Mouse (Mus musculus) thymus, adult 2 months (tissue): Measurements from ENCODE around the gene Zbtb20. TPM values are rescaled to one million over a fixed set of nuclear protein-coding genes. Genes with fewer than 3 reads are reported as not detected.

Experiments used
- DNase-seq: peaks from one replicate; pipeline ENCODE4 v3.0.0; 2021
- H3K27ac ChIP-seq: fragments of 200-500 bp; 2 replicates; pipeline ENCODE4 v1.5.1; 2012; ENCODE audit warnings: low read length, control low read depth; ENCODE audit not compliant: control insufficient read depth, insufficient read depth
- H3K27me3 ChIP-seq: fragments of 200-500 bp; 2 replicates; pipeline ENCODE4 v1.6.1; 2012; ENCODE audit warnings: mild to moderate bottlenecking, low read length, moderate library complexity, mixed read lengths; ENCODE audit not compliant: control insufficient read depth, insufficient read depth
- H3K36me3 ChIP-seq: fragments of 200-500 bp; 2 replicates; pipeline ENCODE4 v1.6.1; 2012; ENCODE audit warnings: mild to moderate bottlenecking, low read length, moderate library complexity; ENCODE audit not compliant: control insufficient read depth, insufficient read depth
- H3K4me1 ChIP-seq: fragments of 200-500 bp; replicated peaks from 2 replicates; pipeline ENCODE4 v1.6.1; 2012; ENCODE audit warnings: low read length; ENCODE audit not compliant: control insufficient read depth, insufficient read depth
- H3K4me3 ChIP-seq: fragments of 200-500 bp; 2 replicates; pipeline ENCODE4 v1.5.1; 2012; ENCODE audit warnings: mild to moderate bottlenecking, low read length, control low read depth, moderate library complexity; ENCODE audit not compliant: control insufficient read depth, insufficient read depth
- CTCF ChIP-seq: fragments of 200-500 bp; IDR thresholded peaks from 2 replicates; pipeline ENCODE4 v1.5.1; 2012; ENCODE audit warnings: mild to moderate bottlenecking, control low read depth, low read length, moderate library complexity, borderline replicate concordance; ENCODE audit not compliant: control insufficient read depth, poor library complexity, insufficient read depth; ENCODE audit errors: extremely low read depth
- POLR2A ChIP-seq: fragments of 200-500 bp; IDR thresholded peaks from 2 replicates; pipeline ENCODE4 v1.6.1; 2012; ENCODE audit warnings: mild to moderate bottlenecking, low read length, control low read depth, moderate library complexity; ENCODE audit not compliant: control insufficient read depth, poor library complexity, insufficient read depth; ENCODE audit errors: extremely low read depth
- WGBS: fragments of 180-500 bp; shearing (Covaris S2); methylation state at CpG from one replicate; pipeline ENCODE4 v1.1.7; 2018; 5-methylcytosine and 5-hydroxymethylcytosine counted together
- polyA plus RNA-seq: library from polyadenylated mRNA; depleted of rRNA; stranded (reverse); fragments of >200 nt; gene quantifications from 2 replicates; pipeline ENCODE4 v1.2.3, GENCODE M21; 2012

Zbtb20 gene
- polyA plus RNA-seq, 1 experiment = 19.1 TPM

DNA sequence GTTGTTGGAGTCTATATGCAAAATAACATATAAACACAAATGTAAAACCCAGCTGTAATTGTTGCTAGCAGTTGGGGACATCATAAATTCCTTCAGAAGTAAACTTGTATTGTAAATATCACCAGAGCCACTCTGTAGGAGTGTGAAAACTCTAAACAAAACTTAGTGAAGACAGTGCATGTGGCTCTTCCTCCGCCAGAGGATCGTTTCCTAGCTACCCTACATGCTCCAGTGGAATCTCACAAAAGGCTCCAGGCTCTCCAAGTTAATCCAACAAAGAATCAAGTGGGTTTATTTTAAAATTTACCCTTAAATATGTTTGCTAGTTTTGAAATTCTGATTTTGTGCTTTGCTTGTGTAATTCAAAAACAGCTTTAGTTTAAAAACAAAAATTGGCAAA lies 296.5 kb downstream of the Zbtb20 start:
- H3K4me1 ChIP-seq = no peaks in the 10 kb centered on the region
- H3K36me3 ChIP-seq = no peaks in the 10 kb centered on the region
- DNase-seq = no peak
- TF ChIP-seq POLR2A (no peak), CTCF (no peak)
- H3K4me3 ChIP-seq = no peak overlapping the region
- WGBS = 94% methylated on average over 2 of the region's 2 CpGs
- no peak overlapping the region for H3K27ac ChIP-seq
- H3K27me3 ChIP-seq = no peaks in the 10 kb centered on the region

DNA sequence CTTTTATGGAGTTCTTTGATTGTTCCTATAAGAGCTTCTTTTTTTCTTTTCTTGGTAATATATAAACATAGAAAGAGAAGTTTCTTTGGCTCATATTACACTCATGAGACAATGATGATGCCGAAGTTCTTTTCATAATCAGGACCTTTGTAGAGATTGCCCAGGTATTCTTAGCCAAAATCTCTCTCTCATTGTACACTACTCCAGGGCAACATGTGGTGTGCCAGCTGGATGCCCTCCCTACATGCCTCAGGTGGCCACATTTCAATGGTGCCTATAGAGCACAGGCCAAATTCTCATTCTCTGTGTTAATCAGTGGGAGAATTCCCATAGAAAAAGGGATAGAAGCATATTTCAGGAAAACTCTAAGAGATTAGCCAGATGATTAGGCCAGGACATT lies 297.2 kb downstream of the Zbtb20 start:
- 100% methylated on average over 1 of the region's 1 CpGs for WGBS
- Histone ChIP-seq H3K27ac (no peak overlapping the region), H3K27me3 (no peaks in the 10 kb centered on the region), H3K4me1 (no peaks in the 10 kb centered on the region), H3K36me3 (no peaks in the 10 kb centered on the region), H3K4me3 (no peak overlapping the region)
- no peak for TF ChIP-seq CTCF
- no peak for TF ChIP-seq POLR2A
- no peak for DNase-seq

DNA sequence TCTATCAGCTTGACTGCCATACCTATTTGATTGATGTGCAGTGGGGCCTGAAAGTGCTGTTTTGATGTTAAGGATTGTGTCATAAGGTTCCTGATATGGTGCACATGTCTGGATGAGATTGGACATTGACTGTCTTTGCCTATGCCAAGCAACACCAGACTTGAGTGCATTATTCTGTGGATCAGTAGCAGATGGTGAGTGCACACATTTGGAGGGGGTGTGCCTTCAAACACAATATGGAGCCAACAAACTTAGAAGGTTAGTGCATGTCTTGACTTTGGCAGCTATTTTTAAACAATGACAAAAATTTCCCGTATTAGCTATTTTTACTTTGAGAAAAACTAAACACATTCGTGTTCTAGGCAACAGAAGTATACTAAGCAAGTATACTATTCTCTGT lies 299.1 kb downstream of the Zbtb20 start:
- no peaks in the 10 kb centered on the region for H3K36me3 ChIP-seq
- WGBS = 90% methylated on average over 2 of the region's 2 CpGs
- TF ChIP-seq POLR2A (no peak), CTCF (no peak)
- no peaks in the 10 kb centered on the region for H3K27me3 ChIP-seq
- no peak overlapping the region for H3K27ac ChIP-seq
- H3K4me3 ChIP-seq = no peak overlapping the region
- H3K4me1 ChIP-seq = no peaks in the 10 kb centered on the region
- DNase-seq = no peak

DNA sequence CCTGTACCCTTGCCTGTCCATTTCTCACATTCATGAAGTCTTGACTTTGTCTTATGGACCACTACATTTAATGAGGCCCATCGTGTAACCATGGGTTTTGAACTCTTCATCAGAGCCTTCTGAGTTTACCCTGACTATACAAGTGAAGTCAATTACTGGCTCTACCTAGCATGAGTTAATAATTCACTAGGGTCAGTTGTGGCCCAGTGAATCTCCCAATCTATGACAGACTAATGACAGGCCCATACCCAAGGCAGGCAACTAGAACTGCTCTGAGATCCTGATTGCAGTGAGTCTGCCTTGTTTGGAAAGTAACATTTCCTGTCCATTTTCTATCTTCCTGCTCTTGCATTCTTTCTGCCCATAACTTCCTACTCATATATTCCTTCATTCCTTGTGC lies 305.4 kb downstream of the Zbtb20 start:
- 96% methylated on average over 1 of the region's 1 CpGs for WGBS
- no peak overlapping the region for H3K4me3 ChIP-seq
- no peaks in the 10 kb centered on the region for H3K36me3 ChIP-seq
- no peak for TF ChIP-seq POLR2A
- no peak for TF ChIP-seq CTCF
- no peaks in the 10 kb centered on the region for H3K27me3 ChIP-seq
- H3K4me1 ChIP-seq = no peaks in the 10 kb centered on the region
- DNase-seq = no peak
- no peak overlapping the region for H3K27ac ChIP-seq

DNA sequence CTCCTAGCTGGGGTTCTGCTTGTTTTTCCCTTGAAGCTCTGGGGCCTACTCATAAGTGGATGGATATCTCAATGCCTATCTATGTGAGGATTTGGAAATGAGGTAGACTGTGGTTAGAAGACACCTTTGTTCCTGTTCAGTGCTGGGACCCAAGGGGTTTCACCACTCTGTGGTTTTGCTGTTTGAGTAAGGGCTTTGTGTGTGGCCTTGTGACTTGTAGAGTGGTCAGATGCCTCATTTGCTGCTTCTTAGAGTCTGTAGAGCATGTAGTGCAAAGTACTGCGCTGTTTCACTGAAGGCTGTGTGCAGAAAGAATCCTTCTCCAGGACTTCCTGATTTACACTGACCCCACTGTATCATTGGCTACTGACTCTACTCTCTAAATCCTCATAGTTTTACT lies 314.7 kb downstream of the Zbtb20 start:
- no peaks in the 10 kb centered on the region for H3K27me3 ChIP-seq
- TF ChIP-seq CTCF (no peak), POLR2A (no peak)
- 72% methylated on average over 1 of the region's 1 CpGs for WGBS
- H3K27ac ChIP-seq = no peak overlapping the region
- no peaks in the 10 kb centered on the region for H3K36me3 ChIP-seq
- H3K4me1 ChIP-seq = no peaks in the 10 kb centered on the region
- DNase-seq = no peak
- H3K4me3 ChIP-seq = no peak overlapping the region

DNA sequence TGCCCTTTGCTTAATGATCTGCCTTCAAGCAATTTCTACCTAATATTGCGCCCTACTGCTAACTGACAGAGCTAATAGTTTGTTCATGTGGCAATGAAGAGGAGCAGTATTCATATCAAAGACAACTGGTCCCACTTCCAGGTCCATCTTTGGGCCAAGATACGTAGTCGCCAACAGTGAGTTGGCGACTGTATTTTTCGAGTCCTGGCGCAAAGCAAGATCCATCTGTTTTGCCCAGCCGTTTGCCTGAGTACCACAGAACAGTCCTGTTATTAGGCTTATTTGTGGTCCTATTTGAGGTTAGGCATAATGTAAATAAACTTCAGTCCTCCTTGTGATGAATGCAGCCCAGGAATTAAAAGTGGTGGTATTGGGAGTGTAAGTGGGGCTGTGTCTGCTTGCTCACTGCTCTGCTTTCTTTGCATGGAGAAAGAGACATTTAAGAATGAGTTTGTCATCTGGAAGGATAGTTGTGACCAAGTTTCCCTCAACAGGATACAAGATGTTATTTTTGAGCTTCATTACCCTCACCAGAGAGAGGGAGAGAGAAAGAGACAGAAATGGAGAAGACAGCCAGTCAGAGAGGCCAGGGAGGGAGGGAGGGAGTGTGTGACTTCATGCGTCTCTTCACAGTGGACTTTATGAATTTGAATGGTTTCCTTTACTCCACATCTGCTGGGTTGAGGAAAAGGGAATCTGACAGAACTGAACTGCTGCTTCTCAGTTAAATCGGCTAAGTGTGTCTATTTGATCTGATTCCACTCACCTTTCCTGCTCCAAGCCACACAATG lies 315.6 kb downstream of the Zbtb20 start:
- Histone ChIP-seq H3K4me3 (no peak overlapping the region), H3K4me1 (no peaks in the 10 kb centered on the region), H3K27ac (no peak overlapping the region), H3K36me3 (no peaks in the 10 kb centered on the region), H3K27me3 (no peaks in the 10 kb centered on the region)
- 97% methylated on average over 9 of the region's 9 CpGs for WGBS
- no peak for TF ChIP-seq POLR2A
- no peak for TF ChIP-seq CTCF
- no peak for DNase-seq

DNA sequence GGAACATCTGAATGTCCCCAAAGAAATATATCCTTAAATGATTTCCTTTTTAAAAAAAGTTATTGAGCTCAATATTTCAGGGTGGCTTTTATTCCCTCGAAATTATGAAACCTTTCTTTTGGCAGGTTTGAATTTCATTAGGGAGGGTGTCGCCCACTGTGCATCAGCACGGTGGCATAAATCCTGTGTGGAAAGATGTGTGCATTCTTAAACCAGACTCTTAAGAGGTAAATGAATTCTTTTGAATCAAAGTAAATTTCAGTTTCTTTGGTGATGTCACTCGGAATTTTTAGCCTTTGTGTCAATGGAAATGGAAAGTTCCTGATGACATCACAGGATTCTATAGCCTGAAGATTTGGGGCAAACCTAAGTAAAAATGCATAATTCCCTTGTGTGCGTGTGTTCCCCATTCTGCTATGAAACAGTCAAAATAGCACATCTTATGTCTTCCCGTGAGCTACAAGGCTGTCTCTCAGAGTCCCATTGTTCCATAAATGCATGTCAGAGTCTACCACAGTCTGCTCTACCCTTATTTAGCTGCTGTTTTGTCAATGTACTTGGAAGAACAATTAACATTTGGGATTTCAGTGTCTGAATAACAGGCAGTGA lies 318.1 kb downstream of the Zbtb20 start:
- Histone ChIP-seq H3K27me3 (no peaks in the 10 kb centered on the region), H3K4me1 (no peaks in the 10 kb centered on the region), H3K36me3 (no peaks in the 10 kb centered on the region), H3K27ac (no peak overlapping the region), H3K4me3 (no peak overlapping the region)
- no peak for TF ChIP-seq POLR2A
- 95% methylated on average over 6 of the region's 6 CpGs for whole genome bisulfite sequencing
- no peak for DNase-seq
